9 mouse cellular contexts compared by ENCODE assay signal in the genomic region with DNA sequence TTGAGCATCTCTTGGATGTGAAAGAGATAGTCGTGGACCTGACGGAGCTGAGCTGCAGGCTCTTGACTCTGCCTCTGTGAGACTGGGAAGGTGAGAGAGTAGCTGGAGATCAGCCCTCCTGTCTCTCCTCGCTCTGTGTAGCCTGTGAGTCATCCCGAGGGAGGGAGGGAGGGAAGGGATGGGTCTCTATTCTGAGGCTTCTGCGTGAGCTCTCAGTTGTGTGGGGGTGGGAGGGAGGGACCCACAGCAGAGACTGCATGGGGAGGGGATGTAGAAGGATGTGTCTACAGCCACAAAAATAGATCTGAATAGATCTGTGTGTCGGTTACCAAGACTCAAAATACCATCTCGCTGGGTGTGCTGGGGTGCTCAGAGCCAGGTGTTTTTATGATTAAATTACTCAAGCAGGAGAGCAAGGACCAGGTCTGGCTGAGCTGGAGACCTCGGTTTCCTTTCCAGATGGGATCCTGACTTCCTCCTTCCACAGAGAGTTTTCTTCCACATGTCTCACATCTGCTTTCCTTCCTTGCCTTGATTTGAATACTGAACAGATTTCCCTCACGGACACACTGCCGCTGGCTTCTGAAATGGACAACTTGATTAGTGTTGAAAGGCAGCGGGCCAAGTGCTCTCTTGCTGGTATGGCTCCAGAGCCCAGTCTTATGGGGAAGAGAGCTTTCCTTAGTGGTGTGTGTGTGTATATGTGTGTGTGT.
DNase-seq lines count a peak whose midpoint lies in the region; ATAC-seq lines count a peak whose summit lies in the region.
"Had no signal": no experiment of that assay in that cellular context is flagged by ENCODE, and none has a peak within 500 bp of the region (broad histone marks: within the 10 kb centered on the region; RNA-seq: fewer than 3 reads in every experiment).

No protein-coding gene starts in this region.

- DNase-seq in adrenal gland, adult 2 months: peak; percentile 33
- DNase-seq in adrenal gland, adult 18-20 months (ENCODE audit: low spot score in 2 of 2): no peak
- DNase-seq in limb, embryonic 10.5 days (ENCODE audit: low spot score): no peak
- DNase-seq in hindbrain, embryonic 14.5 days (ENCODE audit: low spot score): no peak
- peak; percentile 57 to 61 for DNase-seq in right cerebral cortex, adult 2 months (ENCODE audit: low spot score in 2 of 2)
- DNase-seq in cerebellum, adult 11-12 months: no peak
- DNase-seq in spleen, adult 18-20 months: no peak

- 45% methylated on average over 11 of the region's 11 CpGs for WGBS in limb, embryonic 12.5 days
- 68% methylated on average over 11 of the region's 11 CpGs for WGBS in limb, embryonic 10.5 days
- 37% methylated on average over 11 of the region's 11 CpGs for WGBS in hindbrain, embryonic 14.5 days

- no peaks in the 10 kb centered on the region for H3K27me3 ChIP-seq in limb, embryonic 12.5 days
- H3K27me3 ChIP-seq in limb, embryonic 10.5 days (ENCODE audit: low read depth, poor library complexity, severe bottlenecking): no peaks in the 10 kb centered on the region
- no peaks in the 10 kb centered on the region for H3K27me3 ChIP-seq in hindbrain, embryonic 14.5 days (ENCODE audit: control insufficient read depth, insufficient read depth, low read length)

- H3K4me2 ChIP-seq in limb, embryonic 12.5 days: no peak overlapping the region
- no peak overlapping the region for H3K4me2 ChIP-seq in hindbrain, embryonic 14.5 days (replicated peaks)

- H3K27ac ChIP-seq in limb, embryonic 12.5 days: no peak overlapping the region; the same call in none of the 2 replicates
- no peak overlapping the region for H3K27ac ChIP-seq in limb, embryonic 10.5 days
- no peak overlapping the region for H3K27ac ChIP-seq in hindbrain, embryonic 14.5 days
- H3K27ac ChIP-seq: macrophage had no signal

- H3K9me3 ChIP-seq in limb, embryonic 12.5 days: no peaks in the 10 kb centered on the region
- H3K9me3 ChIP-seq in limb, embryonic 10.5 days (replicated peaks): no peaks in the 10 kb centered on the region
- no peaks in the 10 kb centered on the region for H3K9me3 ChIP-seq in hindbrain, embryonic 14.5 days (ENCODE audit: control insufficient read depth, low read length)

- no peaks in the 10 kb centered on the region for H3K36me3 ChIP-seq in limb, embryonic 12.5 days
- H3K36me3 ChIP-seq in limb, embryonic 10.5 days: no peaks in the 10 kb centered on the region
- no peaks in the 10 kb centered on the region for H3K36me3 ChIP-seq in hindbrain, embryonic 14.5 days (replicated peaks; ENCODE audit: control insufficient read depth, insufficient read depth)

- no peak overlapping the region for H3K4me3 ChIP-seq in limb, embryonic 12.5 days (replicated peaks)
- H3K4me3 ChIP-seq in limb, embryonic 10.5 days: no peak overlapping the region
- no peak overlapping the region for H3K4me3 ChIP-seq in hindbrain, embryonic 14.5 days (replicated peaks; ENCODE audit: low read length)

- peaks cover 24% of the 10 kb centered on the region for H3K4me1 ChIP-seq in limb, embryonic 12.5 days (replicated peaks)
- peaks cover 17% of the 10 kb centered on the region for H3K4me1 ChIP-seq in limb, embryonic 10.5 days
- peaks cover 16% of the 10 kb centered on the region; the same call in 1 of the 2 replicates for H3K4me1 ChIP-seq in hindbrain, embryonic 14.5 days (replicated peaks; ENCODE audit: control insufficient read depth, insufficient read depth, low read length)

- peak; percentile 56; the same call in 1 of the 2 replicates for ATAC-seq in limb, embryonic 12.5 days (ENCODE audit: insufficient number of reproducible peaks, insufficient read depth, low FRiP score, low TSS enrichment, low read depth)
- ATAC-seq in hindbrain, embryonic 14.5 days (ENCODE audit: low FRiP score): peak; percentile 37; the same call in 1 of the 2 replicates

- H3K9ac ChIP-seq in limb, embryonic 12.5 days (replicated peaks): no peak overlapping the region
- no peak overlapping the region for H3K9ac ChIP-seq in hindbrain, embryonic 14.5 days

Comparison
In these comparisons a context has a peak if more than half of its experiments do, and no peak if none do; other contexts are left out.
1. DNase-seq: peak in adrenal gland, adult 2 months (single experiment) and right cerebral cortex, adult 2 months (2 of 2); none in adrenal gland, adult 18-20 months (0 of 2), limb, embryonic 10.5 days (single experiment), hindbrain, embryonic 14.5 days (single experiment), cerebellum, adult 11-12 months (single experiment) and spleen, adult 18-20 months (0 of 2).